Mouse (Mus musculus): ENCODE results near the gene 9430097D07Rik. TPM values are rescaled to one million over a fixed set of nuclear protein-coding genes. Genes with fewer than 3 reads are reported as not detected.

9430097D07Rik gene
- polyA plus RNA-seq, 1 experiment from 2014 or later, result 0.14 TPM

DNA sequence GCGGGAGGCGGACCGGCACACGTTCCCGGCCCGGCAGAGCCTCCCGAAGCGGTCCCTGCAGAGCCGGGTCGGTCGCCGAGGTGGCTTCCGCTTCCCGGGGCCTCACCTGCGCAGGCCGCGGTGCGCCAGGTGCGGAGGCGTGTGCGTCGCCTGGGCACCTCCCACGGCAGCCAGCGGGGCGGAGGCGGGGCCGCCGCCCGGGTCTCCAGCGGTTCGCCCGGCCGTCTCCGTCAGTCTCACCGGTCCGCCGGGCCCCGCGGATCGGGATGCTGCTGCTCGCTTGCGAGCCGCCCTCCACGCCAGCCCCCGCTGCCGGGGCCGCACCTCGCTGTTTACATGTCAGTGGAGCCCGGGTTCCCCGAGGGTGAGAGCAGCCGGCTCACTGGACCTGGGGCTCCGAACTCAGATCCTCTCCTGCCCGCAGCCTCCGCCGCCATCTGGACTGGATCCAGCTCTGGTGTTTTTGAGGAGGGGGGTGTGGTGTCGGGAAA lies 39.9 kb downstream of the 9430097D07Rik start:
- TF ChIP-seq CTCF (IDR thresholded peaks at IDR 0.05; ENCODE audit: low read depth), result no peak
- peak overlapping the region; percentile 100 for H3K27ac ChIP-seq (ENCODE audit: low read depth, low read length)
- peak overlapping the region; percentile 91 for H3K4me3 ChIP-seq (ENCODE audit: low read depth, low read length)
- WGBS, result under 1% methylated on average over 53 of the region's 56 CpGs
- H3K27me3 ChIP-seq (replicated peaks; ENCODE audit: control insufficient read depth, insufficient read depth, low read length), result no peaks in the 10 kb centered on the region
- H3K36me3 ChIP-seq (ENCODE audit: control insufficient read depth, insufficient read depth), result no peaks in the 10 kb centered on the region
- H3K9ac ChIP-seq (ENCODE audit: low read depth, low read length), result peak overlapping the region; percentile 91
- peaks cover 11% of the 10 kb centered on the region; the same call in 1 of the 2 replicates for H3K4me1 ChIP-seq (replicated peaks; ENCODE audit: control insufficient read depth, insufficient read depth, low read length)
- no peaks in the 10 kb centered on the region for H3K9me3 ChIP-seq (ENCODE audit: control insufficient read depth)
- peak overlapping the region; percentile 88 for H3K4me2 ChIP-seq (replicated peaks; ENCODE audit: low read depth)
- peak; percentile 85 for ATAC-seq

DNA sequence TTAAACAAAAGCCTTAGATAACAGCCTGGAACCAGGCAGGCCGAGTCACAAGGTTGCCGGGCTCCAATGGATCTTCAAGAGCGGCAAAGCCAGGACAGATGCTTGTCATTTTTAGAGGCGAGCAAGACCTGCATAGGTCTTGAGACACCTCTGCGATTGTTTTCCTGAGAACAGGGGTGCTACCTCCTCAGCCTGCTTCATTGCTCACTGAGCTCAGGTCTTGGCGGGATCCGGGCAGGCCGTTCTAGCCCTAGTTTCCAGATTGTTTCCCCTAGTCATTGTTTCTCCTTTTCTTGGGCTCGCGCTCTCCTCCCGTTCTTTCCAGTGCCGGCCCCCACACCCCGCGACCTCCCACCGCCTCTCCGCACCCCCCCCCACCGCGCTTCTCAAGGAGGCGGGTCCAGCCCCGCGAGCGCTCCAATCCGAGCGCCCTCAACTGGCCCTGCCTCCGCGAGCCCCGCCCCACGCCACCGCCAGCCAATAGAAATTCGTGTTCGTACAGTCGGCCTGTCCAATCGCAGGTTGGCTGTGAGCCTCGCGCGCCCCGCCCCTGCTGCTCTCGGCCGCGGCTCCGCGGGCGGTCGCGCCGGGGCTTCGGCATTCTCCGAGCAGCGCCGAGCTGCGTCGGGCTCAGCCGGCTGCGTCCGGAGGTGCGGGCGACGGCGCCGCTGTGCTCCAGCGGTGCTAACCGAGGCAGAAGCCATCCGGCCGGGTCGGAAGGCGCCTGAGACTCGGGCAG lies 40.6 kb downstream of the 9430097D07Rik start, which contains the start of gene Fam102a:
TSS of gene Fam102a (plus strand) at position 600 of the 739 bp plus-strand sequence.
- no peaks in the 10 kb centered on the region for H3K27me3 ChIP-seq (replicated peaks; ENCODE audit: control insufficient read depth, insufficient read depth, low read length)
- WGBS, result under 1% methylated on average over 66 of the region's 67 CpGs
- peaks cover 11% of the 10 kb centered on the region; the same call in 1 of the 2 replicates for H3K4me1 ChIP-seq (replicated peaks; ENCODE audit: control insufficient read depth, insufficient read depth, low read length)
- no peak for TF ChIP-seq CTCF (IDR thresholded peaks at IDR 0.05; ENCODE audit: low read depth)
- H3K4me2 ChIP-seq (replicated peaks; ENCODE audit: low read depth), result peak within 1 kb of the TSS; percentile 88
- no peaks in the 10 kb centered on the region for H3K9me3 ChIP-seq (ENCODE audit: control insufficient read depth)
- H3K4me3 ChIP-seq (ENCODE audit: low read depth, low read length), result peak within 1 kb of the TSS; percentile 91
- H3K36me3 ChIP-seq (ENCODE audit: control insufficient read depth, insufficient read depth), result no peaks in the 10 kb centered on the region
- ATAC-seq, result peak; percentile 88
- H3K27ac ChIP-seq (ENCODE audit: low read depth, low read length), result peak within 1 kb of the TSS; percentile 100
- peak within 1 kb of the TSS; percentile 91 for H3K9ac ChIP-seq (ENCODE audit: low read depth, low read length)

DNA sequence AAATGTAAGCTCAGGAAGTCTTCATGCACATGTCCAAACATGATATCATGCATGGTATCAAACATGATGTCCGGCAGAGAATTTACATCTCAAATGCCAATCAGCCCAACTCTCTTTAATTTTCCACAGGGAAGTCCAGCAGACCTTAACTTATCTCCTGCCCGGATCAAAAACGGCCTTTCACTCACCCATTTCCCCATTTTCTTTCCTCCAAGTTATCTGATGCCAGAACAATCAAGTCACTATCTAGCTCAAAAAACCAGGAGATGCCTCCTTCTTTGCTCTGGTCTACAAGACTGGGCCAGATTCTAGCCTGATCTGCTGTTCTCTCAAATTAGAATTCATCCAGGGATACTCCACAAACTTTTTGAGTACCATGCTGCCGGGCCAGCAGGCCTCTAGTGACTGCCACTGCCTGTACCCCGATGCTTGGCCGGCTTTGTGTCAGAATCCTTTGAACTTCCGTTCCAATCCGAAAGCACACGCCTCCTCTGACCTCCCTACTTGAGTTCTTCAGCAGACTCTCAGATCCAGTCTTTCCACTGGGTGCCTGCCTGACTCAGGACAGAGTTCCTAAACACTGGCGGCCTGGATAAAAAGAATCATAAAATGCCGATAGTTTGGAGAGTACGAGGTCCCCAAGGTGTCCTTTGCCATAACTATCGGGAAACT lies 41.3 kb downstream of the 9430097D07Rik start:
- 7% methylated on average over 13 of the region's 13 CpGs for WGBS
- no peaks in the 10 kb centered on the region for H3K9me3 ChIP-seq (ENCODE audit: control insufficient read depth)
- H3K4me1 ChIP-seq (replicated peaks; ENCODE audit: control insufficient read depth, insufficient read depth, low read length), result 0 out of 2 replicates have a peak, but pooled peaks cover 11% of the 10 kb centered on the region
- H3K36me3 ChIP-seq (ENCODE audit: control insufficient read depth, insufficient read depth), result no peaks in the 10 kb centered on the region
- no peaks in the 10 kb centered on the region for H3K27me3 ChIP-seq (replicated peaks; ENCODE audit: control insufficient read depth, insufficient read depth, low read length)
- peak overlapping the region; percentile 100 for H3K27ac ChIP-seq (ENCODE audit: low read depth, low read length)
- H3K9ac ChIP-seq (ENCODE audit: low read depth, low read length), result peak overlapping the region; percentile 91; the same call in 1 of the 2 replicates
- TF ChIP-seq CTCF (IDR thresholded peaks at IDR 0.05; ENCODE audit: low read depth), result no peak
- peak overlapping the region; percentile 88 for H3K4me2 ChIP-seq (replicated peaks; ENCODE audit: low read depth)
- no peak for ATAC-seq
- peak overlapping the region; percentile 91 for H3K4me3 ChIP-seq (ENCODE audit: low read depth, low read length)

DNA sequence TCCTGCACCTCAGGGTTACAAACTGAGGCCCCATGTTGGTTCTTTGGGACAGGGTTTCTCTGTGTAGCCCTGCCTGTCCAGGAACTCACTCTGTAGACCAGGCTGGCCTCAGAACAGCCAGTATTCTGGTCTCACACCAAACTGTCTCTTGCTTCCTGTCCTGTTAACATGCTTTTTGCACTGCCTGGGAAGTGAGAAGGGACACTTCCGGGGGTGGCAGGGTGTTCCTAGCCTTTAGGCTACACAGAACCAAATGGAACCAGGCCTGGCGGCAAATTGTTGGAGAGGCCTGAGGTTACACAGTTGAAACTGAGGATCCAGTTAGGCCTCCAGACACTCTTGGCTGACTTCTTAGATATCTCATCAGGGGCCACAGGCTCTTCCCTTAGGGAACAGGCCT lies 42.3 kb downstream of the 9430097D07Rik start:
- no peak for ATAC-seq
- Histone ChIP-seq H3K9ac (ENCODE audit: low read depth, low read length) (no peak overlapping the region), H3K36me3 (ENCODE audit: control insufficient read depth, insufficient read depth) (no peaks in the 10 kb centered on the region), H3K4me2 (replicated peaks; ENCODE audit: low read depth) (no peak overlapping the region), H3K4me1 (replicated peaks; ENCODE audit: control insufficient read depth, insufficient read depth, low read length) (0 out of 2 replicates have a peak, but pooled peaks cover 11% of the 10 kb centered on the region), H3K4me3 (ENCODE audit: low read depth, low read length) (no peak overlapping the region), H3K9me3 (ENCODE audit: control insufficient read depth) (no peaks in the 10 kb centered on the region), H3K27ac (ENCODE audit: low read depth, low read length) (no peak overlapping the region), H3K27me3 (replicated peaks; ENCODE audit: control insufficient read depth, insufficient read depth, low read length) (no peaks in the 10 kb centered on the region)
- WGBS, result 87% methylated on average over 2 of the region's 2 CpGs
- no peak for TF ChIP-seq CTCF (IDR thresholded peaks at IDR 0.05; ENCODE audit: low read depth)

DNA sequence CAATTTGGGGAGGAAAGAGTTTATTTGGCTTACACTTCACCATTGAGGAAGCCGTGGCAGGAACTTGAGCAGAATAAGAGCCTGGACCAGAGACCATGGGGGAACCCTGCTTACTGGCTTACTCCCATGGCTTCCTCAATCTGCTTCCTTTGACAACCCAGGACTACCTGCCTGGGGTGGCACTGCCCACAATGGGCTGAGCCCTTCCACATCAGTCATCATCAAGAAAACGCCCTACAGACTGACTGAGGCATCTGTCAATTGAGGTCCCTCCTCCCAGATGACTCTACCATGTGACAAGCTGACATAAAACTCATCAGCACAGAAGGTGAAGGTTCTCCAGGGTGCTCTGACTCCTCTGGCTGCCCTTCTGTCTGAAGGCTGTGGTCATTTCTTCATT lies 45.0 kb downstream of the 9430097D07Rik start:
- Histone ChIP-seq H3K4me2 (replicated peaks; ENCODE audit: low read depth) (no peak overlapping the region), H3K27me3 (replicated peaks; ENCODE audit: control insufficient read depth, insufficient read depth, low read length) (no peaks in the 10 kb centered on the region), H3K4me1 (replicated peaks; ENCODE audit: control insufficient read depth, insufficient read depth, low read length) (0 out of 2 replicates have a peak, but pooled peaks cover 5% of the 10 kb centered on the region), H3K4me3 (ENCODE audit: low read depth, low read length) (no peak overlapping the region), H3K9me3 (ENCODE audit: control insufficient read depth) (no peaks in the 10 kb centered on the region), H3K36me3 (ENCODE audit: control insufficient read depth, insufficient read depth) (no peaks in the 10 kb centered on the region), H3K9ac (ENCODE audit: low read depth, low read length) (no peak overlapping the region), H3K27ac (ENCODE audit: low read depth, low read length) (no peak overlapping the region; the same call in 1 of the 2 replicates)
- peak; percentile 7; the same call in 1 of the 2 replicates for ATAC-seq
- WGBS, result 59% methylated on average over 2 of the region's 2 CpGs
- TF ChIP-seq CTCF (IDR thresholded peaks at IDR 0.05; ENCODE audit: low read depth), result no peak

DNA sequence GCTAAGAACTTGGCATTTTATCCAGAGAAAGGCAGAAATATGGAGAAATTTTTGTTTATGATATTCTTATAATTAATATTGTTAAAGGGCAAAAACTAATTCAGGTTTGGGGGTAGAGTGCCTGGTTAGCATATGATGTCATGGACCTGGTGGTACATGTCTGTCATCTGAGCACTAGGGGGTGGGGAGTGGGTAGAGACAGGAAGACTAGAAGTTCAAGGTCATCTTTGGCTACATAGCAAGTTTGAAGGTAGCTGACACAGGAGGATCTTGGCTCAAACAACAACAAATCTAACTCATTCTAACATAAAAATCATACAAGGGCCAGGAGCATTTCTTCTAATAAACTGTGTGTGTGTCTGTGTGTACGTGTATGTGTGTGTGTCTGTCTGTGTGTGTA lies 47.2 kb downstream of the 9430097D07Rik start:
- WGBS, result 82% methylated on average over 1 of the region's 1 CpGs
- no peaks in the 10 kb centered on the region for H3K27me3 ChIP-seq (replicated peaks; ENCODE audit: control insufficient read depth, insufficient read depth, low read length)
- 0 out of 2 replicates have a peak, but pooled peaks cover 2% of the 10 kb centered on the region for H3K4me1 ChIP-seq (replicated peaks; ENCODE audit: control insufficient read depth, insufficient read depth, low read length)
- H3K9ac ChIP-seq (ENCODE audit: low read depth, low read length), result no peak overlapping the region
- H3K9me3 ChIP-seq (ENCODE audit: control insufficient read depth), result no peaks in the 10 kb centered on the region
- no peak for ATAC-seq
- no peak overlapping the region for H3K4me3 ChIP-seq (ENCODE audit: low read depth, low read length)
- H3K27ac ChIP-seq (ENCODE audit: low read depth, low read length), result no peak overlapping the region
- H3K36me3 ChIP-seq (ENCODE audit: control insufficient read depth, insufficient read depth), result no peaks in the 10 kb centered on the region
- H3K4me2 ChIP-seq (replicated peaks; ENCODE audit: low read depth), result no peak overlapping the region
- no peak for TF ChIP-seq CTCF (IDR thresholded peaks at IDR 0.05; ENCODE audit: low read depth)
